Comparison of ENCODE assay signal across 20 mouse cellular contexts in the genomic region with DNA sequence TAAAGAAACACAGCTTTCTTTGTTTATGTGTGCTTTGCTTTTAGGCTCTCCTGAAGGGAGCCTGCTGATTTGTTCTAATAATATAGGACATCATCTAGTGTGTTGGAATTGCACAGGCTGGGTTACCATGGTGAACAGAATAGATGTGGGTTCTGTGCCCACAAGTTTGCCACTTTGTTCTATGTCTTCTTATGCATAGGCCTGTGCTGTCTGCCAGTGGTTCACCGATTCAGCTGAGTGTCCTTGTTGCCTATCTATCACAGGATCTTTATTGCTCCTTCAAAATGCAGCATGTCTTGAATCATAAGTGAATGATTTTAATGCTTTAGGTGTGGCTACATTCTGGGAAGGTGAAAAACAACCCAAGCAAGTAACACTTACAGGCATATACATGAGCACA.
"Had no signal": no experiment of that assay in that cellular context is flagged by ENCODE, and none has a peak within 500 bp of the region (broad histone marks: within the 10 kb centered on the region; RNA-seq: fewer than 3 reads in every experiment).

No protein-coding gene starts in this region.

- H3K36me3 ChIP-seq: limb, embryonic 12.5 days; limb, embryonic 15.5 days; midbrain, embryonic 13.5 days had no signal

- H3K9me3 ChIP-seq: limb, embryonic 12.5 days; limb, embryonic 15.5 days; midbrain, embryonic 13.5 days had no signal

- H3K27me3 ChIP-seq: limb, embryonic 12.5 days; limb, embryonic 15.5 days; midbrain, embryonic 13.5 days had no signal

- H3K9ac ChIP-seq: limb, embryonic 12.5 days; limb, embryonic 15.5 days; liver, embryonic 14.5 days; liver, postnatal 0 days; lung, embryonic 14.5 days; midbrain, embryonic 13.5 days had no signal

- H3K4me3 ChIP-seq: limb, embryonic 12.5 days; limb, embryonic 15.5 days; midbrain, embryonic 13.5 days had no signal

- H3K4me2 ChIP-seq: limb, embryonic 12.5 days; limb, embryonic 15.5 days; liver, embryonic 11.5 days; lung, embryonic 14.5 days; midbrain, embryonic 13.5 days had no signal

- ATAC-seq: intestine, embryonic 16.5 days; liver, postnatal 0 days; lung, postnatal 0 days; midbrain, embryonic 13.5 days; midbrain, embryonic 16.5 days had no signal

- DNase-seq: kidney, adult 18-20 months; kidney, adult 9 months; kidney, postnatal 10 days; kidney, postnatal 36 days; layer of hippocampus, adult 9-11 months; left cerebral cortex, postnatal 4 days; liver, postnatal 0 days; lung, embryonic 14.5 days; right cerebral cortex, postnatal 4 days; thymus, postnatal 25 days had no signal

- H3K27ac ChIP-seq: limb, embryonic 12.5 days; limb, embryonic 15.5 days; liver, embryonic 14.5 days; macrophage; midbrain, embryonic 13.5 days; stomach, postnatal 0 days had no signal
